Mouse (Mus musculus) skeletal muscle tissue, postnatal 0 days (tissue): ENCODE measurements around the gene Cpxcr1. TPM values are rescaled to one million over a fixed set of nuclear protein-coding genes. Genes with fewer than 3 reads are reported as not detected.

ENCODE experiments used
- polyA plus RNA-seq: library from polyadenylated mRNA; unstranded; fragments of >200 nt; fragmentation: Nextera tagmentation; extraction: Ambion mirVana; gene quantifications from 2 replicates; pipeline ENCODE4 v1.2.1, GENCODE M21; 2015

The Cpxcr1 gene
- not detected in 2 replicates for polyA plus RNA-seq

GRCm38 (mm10) chrX:116448644-116449043 lies at the start of gene Cpxcr1:
Cpxcr1 (plus strand) TSS chrX:116448944.

Other genes starting within 250 kb of the Cpxcr1 start
- not detected in 2 replicates for gene H2afb2, start 232.2 kb downstream of the Cpxcr1 start, polyA plus RNA-seq